Mouse (Mus musculus) small intestine, adult 2 months (tissue): ENCODE data around the gene Atf2. TPM values are rescaled to one million over a fixed set of nuclear protein-coding genes. Genes with fewer than 3 reads are reported as not detected.
"Not testable (repeated sequence)": the region's sequence is repeated elsewhere in the genome, so short reads cannot be mapped to it uniquely, and the experiment has no call there.

ENCODE experiments used
- H3K27ac ChIP-seq: fragments of 200-500 bp; 2 replicates; pipeline ENCODE4 v1.5.1; 2012; ENCODE audit warnings: low read depth, low read length, control low read depth, inconsistent platforms; ENCODE audit not compliant: insufficient read depth
- H3K27me3 ChIP-seq: fragments of 200-500 bp; 2 replicates; pipeline ENCODE4 v1.6.1; 2012; ENCODE audit warnings: mild to moderate bottlenecking, moderate library complexity, low read length, inconsistent platforms; ENCODE audit not compliant: control insufficient read depth, insufficient read depth
- H3K36me3 ChIP-seq: fragments of 200-500 bp; 2 replicates; pipeline ENCODE4 v1.6.1; 2012; ENCODE audit warnings: mild to moderate bottlenecking, low read length, control low read depth, inconsistent platforms; ENCODE audit not compliant: control insufficient read depth, insufficient read depth
- H3K4me1 ChIP-seq: fragments of 200-500 bp; 2 replicates; pipeline ENCODE4 v1.6.1; 2012; ENCODE audit warnings: low read length, inconsistent platforms, mixed read lengths; ENCODE audit not compliant: control insufficient read depth, insufficient read depth, insufficient read length
- H3K4me3 ChIP-seq: fragments of 200-500 bp; 2 replicates; pipeline ENCODE4 v1.5.1; 2012; ENCODE audit warnings: low read depth, mild to moderate bottlenecking, control low read depth, inconsistent platforms, low read length, moderate library complexity
- CTCF ChIP-seq: fragments of 200-500 bp; IDR thresholded peaks from 2 replicates; pipeline ENCODE4 v1.5.1; 2012; ENCODE audit warnings: low read depth, mild to moderate bottlenecking, control low read depth, inconsistent platforms, low read length, moderate library complexity, mixed read lengths; ENCODE audit not compliant: insufficient replicate concordance, insufficient read length; ENCODE audit errors: extremely low read depth
- POLR2A ChIP-seq: fragments of 200-500 bp; IDR thresholded peaks from 2 replicates; pipeline ENCODE4 v1.6.1; 2012; ENCODE audit warnings: low read depth, mild to moderate bottlenecking, control low read depth, inconsistent platforms, low read length, moderate library complexity
- WGBS: fragments of 180-500 bp; shearing (Covaris S2); methylation state at CpG from one replicate; pipeline ENCODE4 v1.1.7; 2018; 5-methylcytosine and 5-hydroxymethylcytosine counted together
- polyA plus RNA-seq: library from polyadenylated mRNA; depleted of rRNA; stranded (reverse); fragments of >200 nt; gene quantifications from 2 replicates; pipeline ENCODE4 v1.2.3, GENCODE M21; 2012

Gene Atf2
- polyA plus RNA-seq, 1 experiment = 6.6 TPM

DNA sequence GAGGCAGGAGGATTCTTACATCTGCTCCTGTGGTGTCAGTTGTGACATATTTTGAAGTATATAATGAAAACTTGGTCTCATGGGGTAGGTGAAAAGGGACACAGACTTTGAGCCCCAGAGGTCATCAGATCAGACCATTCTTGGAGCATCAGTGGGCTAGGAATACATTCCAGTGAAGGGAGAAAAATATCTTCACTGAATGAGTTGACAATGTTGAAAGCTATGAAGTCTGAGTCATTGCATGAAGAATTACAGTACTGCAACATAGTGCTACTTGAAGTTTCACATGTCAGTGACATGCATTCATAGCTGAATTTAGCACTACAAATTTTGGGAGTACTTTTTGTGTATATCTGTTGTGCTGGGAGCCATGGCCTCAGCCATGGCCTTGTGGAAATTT lies 8.7 kb upstream of the Atf2 start:
- no peak overlapping the region for H3K27ac ChIP-seq
- H3K4me1 ChIP-seq = no peaks in the 10 kb centered on the region
- H3K27me3 ChIP-seq = no peaks in the 10 kb centered on the region
- no peaks in the 10 kb centered on the region for H3K36me3 ChIP-seq
- TF ChIP-seq CTCF (no peak), POLR2A (no peak)
- H3K4me3 ChIP-seq = no peak overlapping the region

DNA sequence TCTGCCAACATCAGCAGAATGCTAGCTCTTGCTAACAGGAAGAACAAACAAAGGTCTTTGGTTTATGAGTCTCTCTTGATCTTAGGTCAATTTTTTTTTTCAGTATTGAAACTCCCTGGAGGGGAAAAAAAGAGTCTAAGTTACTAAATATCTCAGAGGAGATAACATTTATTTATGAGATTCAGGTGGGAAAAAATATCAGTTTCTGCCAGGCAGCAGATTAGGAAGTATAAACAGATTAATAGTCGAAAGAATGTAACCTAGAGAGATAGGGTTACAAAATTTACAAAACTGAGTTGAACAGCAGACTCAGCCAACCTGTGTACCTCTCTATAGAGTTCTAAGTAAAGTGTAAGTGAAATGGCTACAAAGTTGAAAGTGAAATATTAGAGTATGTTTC lies 7.9 kb upstream of the Atf2 start:
- no peak for TF ChIP-seq POLR2A
- no peak for TF ChIP-seq CTCF
- H3K27ac ChIP-seq = no peak overlapping the region
- no peaks in the 10 kb centered on the region for H3K4me1 ChIP-seq
- H3K27me3 ChIP-seq = no peaks in the 10 kb centered on the region
- WGBS = 26% methylated on average over 1 of the region's 1 CpGs
- H3K4me3 ChIP-seq = no peak overlapping the region
- no peaks in the 10 kb centered on the region for H3K36me3 ChIP-seq

DNA sequence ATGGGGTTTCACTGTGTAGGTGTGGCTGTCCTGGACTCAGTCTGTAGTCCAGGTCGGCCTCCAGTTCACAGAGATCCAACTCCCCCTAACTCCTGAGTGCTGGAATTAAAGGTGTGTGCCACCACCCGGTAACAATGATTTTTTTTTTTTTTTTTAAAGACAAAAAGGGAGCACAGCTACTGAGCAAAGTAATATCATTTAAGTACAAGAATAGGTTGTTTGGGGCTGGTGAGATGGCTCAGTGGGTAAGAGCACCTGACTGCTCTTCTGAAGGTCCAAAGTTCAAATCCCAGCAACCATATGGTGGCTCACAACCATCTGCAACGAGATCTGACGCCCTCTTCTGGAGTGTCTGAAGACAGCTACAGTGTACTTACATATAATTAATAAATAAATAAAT lies 4.5 kb upstream of the Atf2 start:
- WGBS = 62% methylated on average over 4 of the region's 4 CpGs
- not testable (repeated sequence) for H3K4me1 ChIP-seq, H3K27ac ChIP-seq, H3K36me3 ChIP-seq, H3K27me3 ChIP-seq, H3K4me3 ChIP-seq

DNA sequence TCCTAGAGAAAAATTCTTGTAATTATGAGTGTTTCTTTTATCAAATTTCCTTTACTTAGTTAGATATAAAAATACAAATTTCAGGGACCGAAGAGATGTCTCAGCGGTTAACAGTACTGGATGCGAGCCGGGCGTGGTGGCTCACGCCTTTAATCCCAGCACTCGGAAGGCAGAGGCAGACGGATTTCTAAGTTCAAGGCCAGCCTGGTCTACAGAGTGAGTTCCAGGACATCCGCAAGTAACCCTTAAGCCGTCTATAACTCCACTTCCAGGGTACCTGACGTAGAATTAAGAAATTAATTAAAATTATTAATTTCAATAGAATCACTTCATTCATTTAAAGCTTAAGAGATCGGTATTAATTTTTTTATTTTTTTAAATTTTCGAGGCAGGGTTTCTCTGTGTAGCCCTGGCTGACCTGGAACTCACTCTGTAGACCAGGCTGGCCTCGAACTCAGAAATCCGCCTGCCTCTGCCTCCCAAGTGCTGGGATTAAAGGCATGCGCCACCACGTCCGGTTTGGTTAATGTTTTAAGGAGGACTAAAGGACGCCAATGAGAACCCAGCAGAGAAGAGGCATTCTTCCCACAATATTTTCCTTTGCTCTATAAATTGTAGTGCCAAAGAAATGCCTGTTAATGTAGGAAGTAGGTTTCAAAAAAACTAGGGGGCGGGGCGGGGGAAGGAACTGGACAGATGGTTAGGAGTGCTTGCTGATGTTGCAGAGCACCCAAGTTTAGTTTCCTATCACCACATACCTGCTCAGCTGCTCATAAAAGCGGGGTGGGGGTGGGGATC lies 1.2 kb upstream of the Atf2 start:
- TF ChIP-seq CTCF = no peak
- TF ChIP-seq POLR2A = no peak
- Histone ChIP-seq H3K36me3 (no peaks in the 10 kb centered on the region), H3K27ac (no peak overlapping the region), H3K27me3 (no peaks in the 10 kb centered on the region), H3K4me1 (peaks cover 2% of the 10 kb centered on the region; the same call in 1 of the 2 replicates), H3K4me3 (peak overlapping the region; percentile 45)
- WGBS = 47% methylated on average over 22 of the region's 22 CpGs

DNA sequence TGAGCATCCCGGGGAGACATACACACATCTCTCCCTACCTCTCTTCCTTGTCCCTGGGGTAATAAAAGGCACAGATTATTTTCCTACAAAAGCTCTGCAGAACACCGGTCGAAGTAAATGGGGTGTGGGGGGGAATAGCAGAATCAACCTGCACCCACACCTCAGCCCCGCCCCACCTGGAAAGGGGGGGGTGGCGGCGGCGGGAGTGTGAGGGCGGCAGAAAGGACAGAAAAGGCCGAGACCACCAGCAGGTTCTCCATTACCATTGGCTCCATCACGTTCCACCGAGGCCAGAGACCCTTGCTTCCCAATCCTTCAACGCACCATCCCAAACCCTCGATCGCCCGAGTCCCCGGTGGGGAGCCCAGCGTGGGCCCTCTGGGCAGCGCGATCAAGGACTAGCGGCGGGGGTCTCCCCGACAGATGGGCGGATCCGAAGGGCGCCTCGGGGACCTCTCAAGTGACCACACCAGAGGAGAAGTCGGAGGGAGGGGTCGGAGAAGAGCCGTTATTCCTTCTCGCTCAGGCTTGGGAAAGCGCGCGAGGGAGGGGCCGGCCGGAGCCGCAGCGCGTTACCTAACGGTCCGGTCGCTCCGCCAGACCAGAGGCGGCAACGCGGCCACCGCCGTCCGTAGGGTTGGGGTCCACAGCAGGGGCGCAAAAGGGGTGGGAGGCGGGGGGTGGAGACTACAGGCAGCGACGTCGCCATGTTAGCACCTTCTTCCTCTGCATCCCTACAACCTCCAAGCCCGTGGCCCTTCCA lies 557 bp downstream of the Atf2 start:
- Histone ChIP-seq H3K4me1 (peaks cover 2% of the 10 kb centered on the region; the same call in 1 of the 2 replicates), H3K27ac (peak overlapping the region; percentile 69), H3K27me3 (no peaks in the 10 kb centered on the region), H3K36me3 (no peaks in the 10 kb centered on the region), H3K4me3 (peak overlapping the region; percentile 97)
- WGBS = under 1% methylated on average over 54 of the region's 54 CpGs
- TF ChIP-seq CTCF = no peak
- TF ChIP-seq POLR2A = no peak

DNA sequence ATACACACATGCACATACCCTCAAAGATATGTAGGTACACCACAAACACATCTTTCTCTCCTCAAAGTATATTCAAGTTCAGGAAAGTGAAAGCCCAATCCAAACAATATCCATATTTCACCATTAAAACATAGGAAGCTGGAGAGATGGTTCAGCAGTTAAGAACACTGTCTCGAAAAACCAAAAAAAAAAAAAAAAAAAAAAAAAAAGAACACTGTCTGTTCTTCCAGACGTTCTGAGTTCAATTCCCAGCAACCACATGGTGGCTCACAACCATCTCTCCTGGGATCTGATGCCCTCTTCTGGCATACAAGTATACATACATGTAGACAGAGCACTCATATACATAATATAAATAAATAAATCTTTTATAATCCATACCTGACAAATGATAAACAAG lies 6.4 kb downstream of the Atf2 start:
- no peak overlapping the region for H3K4me3 ChIP-seq
- no peaks in the 10 kb centered on the region for H3K36me3 ChIP-seq
- 72% methylated on average over 2 of the region's 2 CpGs for WGBS
- H3K27me3 ChIP-seq = no peaks in the 10 kb centered on the region
- TF ChIP-seq CTCF (no peak), POLR2A (no peak)
- no peak overlapping the region for H3K27ac ChIP-seq
- no peaks in the 10 kb centered on the region for H3K4me1 ChIP-seq

DNA sequence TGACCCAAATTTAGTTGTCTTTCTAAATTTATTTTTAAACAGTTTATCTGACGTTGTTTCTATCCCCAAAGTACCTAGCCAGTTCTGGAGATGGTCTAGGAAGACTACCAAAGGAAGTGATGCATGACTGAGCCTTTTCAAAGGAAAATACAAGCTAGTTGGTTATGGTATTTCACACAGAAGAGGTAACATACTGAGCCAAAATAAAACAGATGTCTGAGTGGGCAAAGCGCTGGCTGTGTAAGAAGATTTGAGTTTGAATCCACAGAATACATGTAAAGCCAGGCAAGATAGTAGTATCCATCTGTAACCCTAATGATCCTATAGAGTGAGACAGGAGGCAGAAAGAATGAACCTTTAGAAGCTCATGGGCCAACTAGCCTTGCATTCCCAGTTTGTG lies 14.5 kb downstream of the Atf2 start:
- Histone ChIP-seq H3K4me1 (no peaks in the 10 kb centered on the region), H3K27ac (no peak overlapping the region), H3K27me3 (no peaks in the 10 kb centered on the region), H3K4me3 (no peak overlapping the region), H3K36me3 (no peaks in the 10 kb centered on the region; the same call in 1 of the 2 replicates)
- 86% methylated on average over 2 of the region's 2 CpGs for WGBS
- no peak for TF ChIP-seq POLR2A
- no peak for TF ChIP-seq CTCF
